Mouse (Mus musculus): ENCODE results near the gene Rnf34. TPM values are rescaled to one million over a fixed set of nuclear protein-coding genes. Genes with fewer than 3 reads are reported as not detected.
A peak's percentile ranks its signal among the peaks of the same experiment; 100 is the strongest.

Gene Rnf34
- polyA plus RNA-seq, 2 experiments, result 6.6 to 12.2 TPM

DNA sequence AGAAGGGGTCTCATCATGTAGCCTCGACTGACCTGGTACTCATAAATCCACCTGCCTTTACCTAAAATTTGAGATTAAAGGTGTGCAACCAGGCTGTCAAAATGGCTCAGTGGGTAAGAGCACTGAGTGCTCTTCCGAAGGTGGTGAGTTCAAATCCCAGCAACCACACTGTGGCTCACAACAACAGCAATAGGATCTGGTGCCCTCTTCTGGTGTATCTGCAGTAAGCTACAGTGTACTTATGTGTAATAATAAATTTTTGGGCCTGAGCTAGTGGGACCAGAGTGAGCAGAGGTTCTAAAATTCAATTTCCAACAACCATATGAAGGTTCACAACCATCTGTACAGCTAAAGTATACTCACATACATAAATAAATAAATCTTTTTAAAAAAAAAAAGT is 58.2 kb downstream of the Rnf34 start:
- no peak for ATAC-seq (ENCODE audit: insufficient read depth)
- H3K4me1 ChIP-seq (replicated peaks; ENCODE audit: control insufficient read depth in 2 of 2, insufficient read depth in 2 of 2, low read length in 1 of 2), result peaks cover 2 to 7% of the 10 kb centered on the region in 2 experiments; a peak in 3 of 4 replicates
- no peak for DNase-seq (ENCODE audit: low read depth in 3 of 3, low spot score in 3 of 3)
- WGBS (ENCODE audit: insufficient replicate concordance), result 68% methylated on average over 2 of the region's 2 CpGs
- no peaks in the 10 kb centered on the region for H3K27me3 ChIP-seq (ENCODE audit: control insufficient read depth, insufficient read depth, low read length)
- no peak overlapping the region for H3K9ac ChIP-seq (replicated peaks)
- H3K27ac ChIP-seq, result no peak overlapping the region
- TF ChIP-seq EP300 (IDR thresholded peaks at IDR 0.05; ENCODE audit: low read depth), result no peak
- TF ChIP-seq CTCF (IDR thresholded peaks at IDR 0.05; ENCODE audit: low read depth), result peak; percentile 45
- no peaks in the 10 kb centered on the region for H3K9me3 ChIP-seq (ENCODE audit: control insufficient read depth, low read length)
- H3K4me2 ChIP-seq (ENCODE audit: low read depth), result no peak overlapping the region
- H3K4me3 ChIP-seq (ENCODE audit: insufficient read depth in 1 of 2, low read depth in 2 of 2, low read length in 2 of 2), result no peak overlapping the region
- H3K36me3 ChIP-seq (replicated peaks; ENCODE audit: control insufficient read depth, insufficient read depth, low read depth), result no peaks in the 10 kb centered on the region

DNA sequence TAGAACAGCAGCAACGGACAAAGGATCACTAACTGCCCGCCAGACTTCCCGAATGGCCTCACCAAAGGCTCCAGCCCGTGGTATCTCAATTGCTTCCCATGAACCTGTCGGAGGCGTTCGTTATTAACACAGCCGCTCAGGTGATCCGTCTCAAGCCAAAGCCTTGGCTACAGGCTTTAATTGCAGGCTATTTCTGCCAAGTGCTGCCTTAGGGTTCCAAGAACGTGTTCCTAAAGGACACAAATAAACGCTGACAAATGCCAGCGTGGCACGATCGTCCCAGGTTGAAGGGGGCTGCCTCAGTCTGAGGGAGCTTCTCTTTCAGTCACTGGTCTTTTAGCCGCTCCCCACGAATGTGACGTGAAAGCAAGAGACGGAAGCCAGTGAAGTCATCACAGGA is 59.6 kb downstream of the Rnf34 start:
- Histone ChIP-seq H3K4me1 (replicated peaks; ENCODE audit: control insufficient read depth in 2 of 2, insufficient read depth in 2 of 2, low read length in 1 of 2) (no peaks in the 10 kb centered on the region), H3K9ac (replicated peaks) (no peak overlapping the region), H3K9me3 (ENCODE audit: control insufficient read depth, low read length) (no peaks in the 10 kb centered on the region), H3K27ac (no peak overlapping the region), H3K4me3 (ENCODE audit: insufficient read depth in 1 of 2, low read depth in 2 of 2, low read length in 2 of 2) (no peak overlapping the region), H3K36me3 (replicated peaks; ENCODE audit: control insufficient read depth, insufficient read depth, low read depth) (no peaks in the 10 kb centered on the region), H3K27me3 (ENCODE audit: control insufficient read depth, insufficient read depth, low read length) (no peaks in the 10 kb centered on the region), H3K4me2 (ENCODE audit: low read depth) (no peak overlapping the region)
- TF ChIP-seq EP300 (IDR thresholded peaks at IDR 0.05; ENCODE audit: low read depth) (no peak), CTCF (IDR thresholded peaks at IDR 0.05; ENCODE audit: low read depth) (no peak)
- 82% methylated on average over 18 of the region's 18 CpGs for WGBS (ENCODE audit: insufficient replicate concordance)
- ATAC-seq (ENCODE audit: insufficient read depth), result no peak
- DNase-seq (ENCODE audit: low read depth in 3 of 3, low spot score in 3 of 3), result no peak

DNA sequence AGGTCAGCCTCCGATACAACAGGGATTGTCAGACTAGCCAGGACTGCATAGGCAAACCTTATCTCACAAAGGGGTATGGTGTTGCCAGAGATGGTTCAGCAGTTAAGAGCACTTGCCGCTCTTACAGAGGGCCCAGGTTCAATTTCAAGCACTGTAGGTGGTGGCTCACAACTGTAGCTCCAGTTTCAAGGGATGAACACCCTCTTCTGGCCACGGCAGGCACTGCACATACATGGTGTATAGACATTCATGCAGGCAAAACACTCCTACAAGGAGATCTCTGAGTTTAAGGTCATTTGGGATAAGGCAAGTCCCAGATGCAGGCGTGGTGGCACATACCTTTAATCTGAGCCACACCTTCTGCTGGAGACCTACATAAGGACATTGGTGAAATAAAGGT is 63.0 kb downstream of the Rnf34 start:
- ATAC-seq (ENCODE audit: insufficient read depth) (no peak), DNase-seq (ENCODE audit: low read depth in 3 of 3, low spot score in 3 of 3) (no peak)
- WGBS (ENCODE audit: insufficient replicate concordance), result 66% methylated on average over 4 of the region's 4 CpGs
- peaks cover 0 to 3% of the 10 kb centered on the region in 2 experiments; a peak in 1 of 4 replicates for H3K4me1 ChIP-seq (replicated peaks; ENCODE audit: control insufficient read depth in 2 of 2, insufficient read depth in 2 of 2, low read length in 1 of 2)
- TF ChIP-seq EP300 (IDR thresholded peaks at IDR 0.05; ENCODE audit: low read depth) (no peak), CTCF (IDR thresholded peaks at IDR 0.05; ENCODE audit: low read depth) (peak; percentile 57)
- no peaks in the 10 kb centered on the region for H3K36me3 ChIP-seq (replicated peaks; ENCODE audit: control insufficient read depth, insufficient read depth, low read depth)
- no peak overlapping the region for H3K27ac ChIP-seq
- H3K27me3 ChIP-seq (ENCODE audit: control insufficient read depth, insufficient read depth, low read length), result no peaks in the 10 kb centered on the region
- H3K4me3 ChIP-seq (ENCODE audit: insufficient read depth in 1 of 2, low read depth in 2 of 2, low read length in 2 of 2), result no peak overlapping the region
- no peaks in the 10 kb centered on the region for H3K9me3 ChIP-seq (ENCODE audit: control insufficient read depth, low read length)
- H3K9ac ChIP-seq (replicated peaks), result no peak overlapping the region
- H3K4me2 ChIP-seq (ENCODE audit: low read depth), result no peak overlapping the region

DNA sequence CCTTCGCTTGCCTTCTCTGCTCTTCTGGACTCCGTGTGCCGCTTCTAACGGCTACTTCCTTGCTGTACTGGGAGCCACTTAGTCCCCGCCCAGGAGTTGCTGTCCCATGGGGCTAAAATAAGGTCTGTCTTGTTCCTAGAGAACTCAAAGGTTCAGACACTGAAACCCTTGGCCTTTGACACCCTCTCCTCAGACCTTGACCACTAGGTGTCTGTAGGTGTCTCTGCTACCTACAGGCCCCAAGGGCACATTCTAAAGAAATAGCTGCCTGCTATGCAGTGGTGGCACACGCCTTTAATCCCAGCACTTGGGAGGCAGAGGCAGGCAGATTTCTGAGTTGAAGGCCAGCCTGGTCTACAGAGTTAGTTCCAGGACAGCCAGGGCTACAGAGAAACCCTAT is 66.3 kb downstream of the Rnf34 start:
- 71% methylated on average over 6 of the region's 6 CpGs for WGBS (ENCODE audit: insufficient replicate concordance)
- DNase-seq (ENCODE audit: low read depth in 3 of 3, low spot score in 3 of 3) (no peak), ATAC-seq (ENCODE audit: insufficient read depth) (no peak)
- Histone ChIP-seq H3K9ac (replicated peaks) (no peak overlapping the region), H3K36me3 (replicated peaks; ENCODE audit: control insufficient read depth, insufficient read depth, low read depth) (no peaks in the 10 kb centered on the region), H3K4me2 (ENCODE audit: low read depth) (no peak overlapping the region), H3K27me3 (ENCODE audit: control insufficient read depth, insufficient read depth, low read length) (no peaks in the 10 kb centered on the region), H3K4me3 (ENCODE audit: insufficient read depth in 1 of 2, low read depth in 2 of 2, low read length in 2 of 2) (no peak overlapping the region), H3K27ac (no peak overlapping the region), H3K9me3 (ENCODE audit: control insufficient read depth, low read length) (no peaks in the 10 kb centered on the region), H3K4me1 (replicated peaks; ENCODE audit: control insufficient read depth in 2 of 2, insufficient read depth in 2 of 2, low read length in 1 of 2) (peaks cover 0 to 3% of the 10 kb centered on the region in 2 experiments; a peak in 1 of 4 replicates)
- TF ChIP-seq EP300 (IDR thresholded peaks at IDR 0.05; ENCODE audit: low read depth) (no peak), CTCF (IDR thresholded peaks at IDR 0.05; ENCODE audit: low read depth) (no peak)

GRCm38 (mm10) chr5:122917982-122918711 is 68.3 kb downstream of the Rnf34 start:
- H3K36me3 ChIP-seq (replicated peaks; ENCODE audit: control insufficient read depth, insufficient read depth, low read depth), result no peaks in the 10 kb centered on the region
- no peak overlapping the region for H3K9ac ChIP-seq (replicated peaks)
- no peak overlapping the region for H3K27ac ChIP-seq
- ATAC-seq (ENCODE audit: insufficient read depth) (no peak), DNase-seq (ENCODE audit: low read depth in 3 of 3, low spot score in 3 of 3) (no peak)
- no peak overlapping the region for H3K4me3 ChIP-seq (ENCODE audit: insufficient read depth in 1 of 2, low read depth in 2 of 2, low read length in 2 of 2)
- WGBS (ENCODE audit: insufficient replicate concordance), result 52% methylated on average over 7 of the region's 7 CpGs
- H3K9me3 ChIP-seq (ENCODE audit: control insufficient read depth, low read length), result no peaks in the 10 kb centered on the region
- peaks cover 0 to 3% of the 10 kb centered on the region in 2 experiments; a peak in 1 of 4 replicates for H3K4me1 ChIP-seq (replicated peaks; ENCODE audit: control insufficient read depth in 2 of 2, insufficient read depth in 2 of 2, low read length in 1 of 2)
- H3K4me2 ChIP-seq (ENCODE audit: low read depth), result no peak overlapping the region
- no peaks in the 10 kb centered on the region for H3K27me3 ChIP-seq (ENCODE audit: control insufficient read depth, insufficient read depth, low read length)
- TF ChIP-seq CTCF (IDR thresholded peaks at IDR 0.05; ENCODE audit: low read depth), result no peak
- TF ChIP-seq EP300 (IDR thresholded peaks at IDR 0.05; ENCODE audit: low read depth), result no peak
